Mouse (Mus musculus): Measurements from ENCODE around the gene Cd79b. TPM values are rescaled to one million over a fixed set of nuclear protein-coding genes. Genes with fewer than 3 reads are reported as not detected.

Cd79b gene
- polyA plus RNA-seq, 1 experiment, result 5.1 TPM

DNA sequence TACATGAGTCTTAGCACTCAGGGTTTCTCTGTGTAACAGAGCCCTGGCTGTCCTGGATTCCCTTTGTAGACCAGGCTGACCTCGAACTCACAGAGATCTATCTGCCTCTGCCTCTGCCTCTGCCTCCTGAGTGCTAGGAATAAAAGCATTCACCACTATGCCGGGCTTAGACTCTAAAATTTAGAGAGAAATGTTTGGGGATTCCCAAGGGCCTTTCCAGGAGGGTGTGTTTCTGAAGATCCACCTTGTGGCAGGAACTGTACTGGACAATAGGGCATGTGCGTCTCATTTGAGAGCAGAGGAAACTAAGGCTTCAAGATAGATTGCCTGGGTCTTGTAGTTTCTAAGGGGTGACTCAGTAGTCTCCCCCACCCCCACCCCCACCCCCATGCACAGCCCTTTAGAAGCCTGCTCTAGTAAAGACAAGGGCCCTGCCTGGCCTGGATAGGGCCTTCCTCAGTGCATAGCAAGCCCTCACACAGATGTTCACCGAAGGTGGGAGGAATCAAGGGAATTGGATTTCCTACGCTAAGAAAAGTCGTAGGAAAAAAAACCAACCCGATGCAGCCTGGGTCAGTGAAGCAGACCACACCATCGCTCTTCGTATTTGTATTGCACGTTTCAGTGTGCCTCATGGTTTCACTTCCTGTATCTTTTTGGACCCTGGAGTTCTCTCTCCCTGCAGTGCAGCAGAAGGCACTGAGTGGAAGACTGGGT is 9.1 kb downstream of the Cd79b start:
- H3K4me3 ChIP-seq (ENCODE audit: insufficient read depth, low read length), result no peak overlapping the region
- H3K4me1 ChIP-seq (ENCODE audit: control insufficient read depth, insufficient read depth, low read length), result peaks cover 18% of the 10 kb centered on the region
- no peak for TF ChIP-seq POLR2A (IDR thresholded peaks at IDR 0.05; ENCODE audit: borderline replicate concordance, low read depth, low read length)
- TF ChIP-seq CTCF (IDR thresholded peaks at IDR 0.05; ENCODE audit: low read depth, low read length), result no peak
- H3K27ac ChIP-seq (ENCODE audit: insufficient read depth, low read depth, low read length), result peak overlapping the region; percentile 86

DNA sequence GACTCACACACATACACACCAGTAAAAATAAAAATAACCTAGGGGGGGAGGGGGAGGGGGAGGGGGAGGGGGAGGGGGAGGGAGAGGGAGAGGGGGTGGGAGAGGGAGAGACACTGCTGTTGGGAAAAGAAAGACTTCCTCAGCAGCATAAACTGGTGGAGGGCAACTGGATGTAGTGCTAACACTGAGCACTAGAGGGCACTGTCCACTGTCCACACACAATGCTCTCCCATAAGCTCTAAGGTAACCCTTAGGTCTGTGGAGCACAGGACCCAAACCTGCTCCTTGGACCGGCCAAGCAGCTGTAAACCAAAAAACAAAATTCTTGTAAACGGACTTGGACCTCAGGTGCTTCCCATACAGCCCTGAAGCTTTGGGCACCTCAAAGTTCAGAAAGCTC is 11.9 kb downstream of the Cd79b start:
- Histone ChIP-seq H3K4me3 (ENCODE audit: insufficient read depth, low read length) (no peak overlapping the region), H3K4me1 (ENCODE audit: control insufficient read depth, insufficient read depth, low read length) (peaks cover 18% of the 10 kb centered on the region), H3K27ac (ENCODE audit: insufficient read depth, low read depth, low read length) (no peak overlapping the region)
- TF ChIP-seq POLR2A (IDR thresholded peaks at IDR 0.05; ENCODE audit: borderline replicate concordance, low read depth, low read length) (no peak), CTCF (IDR thresholded peaks at IDR 0.05; ENCODE audit: low read depth, low read length) (peak; percentile 51)

DNA sequence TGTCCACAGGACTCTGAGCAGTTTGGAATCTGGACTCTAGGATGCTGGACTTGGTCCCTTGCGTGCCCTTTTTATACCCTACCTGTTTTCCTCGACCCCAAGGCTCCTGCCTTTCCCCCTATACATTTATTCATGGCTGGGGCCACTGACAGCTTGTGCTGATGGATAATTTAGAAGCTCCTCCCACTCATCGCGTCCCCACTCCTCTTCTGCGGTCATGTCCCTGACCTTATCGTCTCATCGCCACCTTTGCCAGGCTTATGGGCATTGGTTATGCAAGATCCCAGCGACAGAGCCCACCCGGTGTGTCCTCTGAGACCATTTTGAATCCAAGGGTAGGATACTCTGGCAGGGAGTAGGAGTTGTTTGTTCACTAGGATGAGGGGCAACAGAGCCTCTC is 12.8 kb downstream of the Cd79b start, which contains the start of gene Gh:
Gene Gh (minus strand): TSS at position 101 of the 400 bp plus-strand sequence.
- TF ChIP-seq CTCF (IDR thresholded peaks at IDR 0.05; ENCODE audit: low read depth, low read length), result no peak
- no peak for TF ChIP-seq POLR2A (IDR thresholded peaks at IDR 0.05; ENCODE audit: borderline replicate concordance, low read depth, low read length)
- H3K4me1 ChIP-seq (ENCODE audit: control insufficient read depth, insufficient read depth, low read length), result peaks cover 18% of the 10 kb centered on the region
- no peak within 1 kb of the TSS for H3K4me3 ChIP-seq (ENCODE audit: insufficient read depth, low read length)
- no peak within 1 kb of the TSS for H3K27ac ChIP-seq (ENCODE audit: insufficient read depth, low read depth, low read length)

DNA sequence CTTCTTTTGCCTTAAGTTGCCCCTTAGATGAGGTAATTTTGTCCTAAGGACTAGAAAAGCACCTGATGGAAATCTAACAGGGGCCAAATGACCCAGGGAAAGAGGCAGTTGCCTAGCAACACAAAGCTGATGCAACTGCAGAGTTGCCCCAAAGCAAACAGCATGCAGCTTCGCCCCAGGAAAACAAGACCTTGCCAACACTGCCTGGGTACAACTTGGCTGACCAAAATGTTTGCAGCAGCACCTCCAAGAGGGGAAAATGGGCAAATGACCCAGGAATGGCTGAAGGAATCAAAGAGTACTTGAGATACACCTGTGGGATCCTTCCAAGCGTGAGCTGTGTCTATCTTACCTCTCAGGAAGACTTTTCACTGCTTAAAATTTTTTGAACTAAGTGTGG is 22.7 kb downstream of the Cd79b start:
- no peak overlapping the region for H3K27ac ChIP-seq (ENCODE audit: insufficient read depth, low read depth, low read length)
- peaks cover 3% of the 10 kb centered on the region for H3K4me1 ChIP-seq (ENCODE audit: control insufficient read depth, insufficient read depth, low read length)
- TF ChIP-seq POLR2A (IDR thresholded peaks at IDR 0.05; ENCODE audit: borderline replicate concordance, low read depth, low read length) (no peak), CTCF (IDR thresholded peaks at IDR 0.05; ENCODE audit: low read depth, low read length) (no peak)
- H3K4me3 ChIP-seq (ENCODE audit: insufficient read depth, low read length), result no peak overlapping the region

DNA sequence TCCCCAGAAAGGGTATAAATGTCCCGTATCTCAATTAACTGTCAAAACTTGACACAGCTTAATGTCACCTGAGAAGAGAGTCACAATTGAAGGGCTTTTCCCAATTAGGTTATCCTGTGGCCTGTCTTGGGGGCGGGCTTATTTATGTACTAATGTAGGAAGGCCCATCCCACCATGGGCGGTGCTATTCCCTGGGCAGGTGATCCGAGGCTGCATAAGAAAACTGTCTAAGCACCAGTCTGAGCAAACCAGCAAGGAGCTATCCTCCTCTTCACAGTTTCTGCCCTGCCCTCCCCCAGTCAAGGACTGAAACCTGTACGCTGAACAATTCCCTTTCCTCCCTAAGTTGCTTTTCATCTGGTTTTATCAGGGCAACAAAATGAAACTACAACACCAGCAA is 24.2 kb downstream of the Cd79b start:
- TF ChIP-seq POLR2A (IDR thresholded peaks at IDR 0.05; ENCODE audit: borderline replicate concordance, low read depth, low read length) (no peak), CTCF (IDR thresholded peaks at IDR 0.05; ENCODE audit: low read depth, low read length) (no peak)
- no peak overlapping the region for H3K4me3 ChIP-seq (ENCODE audit: insufficient read depth, low read length)
- peaks cover 3% of the 10 kb centered on the region for H3K4me1 ChIP-seq (ENCODE audit: control insufficient read depth, insufficient read depth, low read length)
- no peak overlapping the region for H3K27ac ChIP-seq (ENCODE audit: insufficient read depth, low read depth, low read length)

DNA sequence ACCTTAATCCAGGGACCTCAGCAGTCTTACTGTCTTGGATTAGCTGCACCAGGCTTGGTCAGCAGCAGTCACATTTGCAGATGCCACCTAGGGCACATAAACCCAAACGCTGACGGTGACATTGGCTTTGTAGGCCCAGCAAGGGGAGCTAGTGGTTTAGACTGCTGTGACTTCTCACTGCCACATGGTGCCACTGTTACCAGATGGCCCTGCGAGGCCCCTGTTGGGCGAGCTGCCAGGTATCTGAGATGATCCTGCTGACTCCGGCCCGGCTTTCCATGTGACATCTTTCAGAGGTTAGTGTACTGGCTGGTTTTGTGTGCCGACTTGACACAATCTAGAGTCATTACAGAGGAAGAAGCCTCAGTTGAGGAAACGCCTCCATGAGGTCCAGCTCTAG is 25.2 kb downstream of the Cd79b start:
- TF ChIP-seq CTCF (IDR thresholded peaks at IDR 0.05; ENCODE audit: low read depth, low read length) (no peak), POLR2A (IDR thresholded peaks at IDR 0.05; ENCODE audit: borderline replicate concordance, low read depth, low read length) (no peak)
- Histone ChIP-seq H3K4me1 (ENCODE audit: control insufficient read depth, insufficient read depth, low read length) (peaks cover 5% of the 10 kb centered on the region), H3K27ac (ENCODE audit: insufficient read depth, low read depth, low read length) (peak overlapping the region; percentile 71; the same call in 1 of the 2 replicates), H3K4me3 (ENCODE audit: insufficient read depth, low read length) (no peak overlapping the region)

DNA sequence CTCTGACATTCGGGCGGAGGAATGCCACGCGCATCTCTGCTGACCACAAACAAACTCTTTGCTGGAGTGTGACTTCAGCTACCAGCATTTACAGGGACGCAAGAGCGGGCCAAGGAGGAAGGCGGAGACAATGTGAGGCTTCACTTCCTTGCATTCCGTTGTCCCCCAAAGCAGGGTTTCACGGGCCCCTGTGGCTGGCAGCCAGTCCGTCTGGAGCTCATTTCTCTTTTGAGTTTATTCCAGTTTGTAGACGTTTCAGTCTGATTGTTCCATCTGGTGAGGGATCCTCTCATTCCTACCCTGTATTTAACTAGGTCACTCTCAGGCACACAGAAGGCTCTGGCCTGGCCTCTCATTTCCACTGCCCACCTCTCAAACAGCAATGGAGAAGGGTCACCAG is 27.6 kb downstream of the Cd79b start:
- Histone ChIP-seq H3K4me1 (ENCODE audit: control insufficient read depth, insufficient read depth, low read length) (peaks cover 21% of the 10 kb centered on the region), H3K27ac (ENCODE audit: insufficient read depth, low read depth, low read length) (no peak overlapping the region), H3K4me3 (ENCODE audit: insufficient read depth, low read length) (no peak overlapping the region)
- TF ChIP-seq POLR2A (IDR thresholded peaks at IDR 0.05; ENCODE audit: borderline replicate concordance, low read depth, low read length), result no peak

DNA sequence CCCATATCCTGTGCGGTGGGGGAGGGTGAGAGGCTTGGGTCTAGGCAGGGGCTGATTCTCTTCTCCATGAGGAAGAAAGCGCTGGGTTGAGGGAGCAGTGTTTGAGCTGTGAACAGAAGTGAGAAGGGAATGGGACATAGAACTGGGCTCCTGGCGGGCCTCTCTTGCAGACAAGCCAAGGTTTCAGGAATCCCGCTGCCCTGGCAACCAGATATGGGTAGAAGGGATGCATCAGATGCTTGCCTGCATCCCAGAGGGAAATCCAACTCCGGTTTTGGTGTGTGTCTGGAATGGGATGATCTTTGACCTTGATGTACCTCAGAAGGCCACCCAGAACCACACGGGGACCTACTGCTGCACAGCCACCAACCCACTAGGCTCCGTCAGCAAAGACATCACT is 28.4 kb downstream of the Cd79b start:
- no peak overlapping the region for H3K4me3 ChIP-seq (ENCODE audit: insufficient read depth, low read length)
- no peak for TF ChIP-seq POLR2A (IDR thresholded peaks at IDR 0.05; ENCODE audit: borderline replicate concordance, low read depth, low read length)
- no peak for TF ChIP-seq CTCF (IDR thresholded peaks at IDR 0.05; ENCODE audit: low read depth, low read length)
- H3K27ac ChIP-seq (ENCODE audit: insufficient read depth, low read depth, low read length), result no peak overlapping the region
- peaks cover 24% of the 10 kb centered on the region for H3K4me1 ChIP-seq (ENCODE audit: control insufficient read depth, insufficient read depth, low read length)

DNA sequence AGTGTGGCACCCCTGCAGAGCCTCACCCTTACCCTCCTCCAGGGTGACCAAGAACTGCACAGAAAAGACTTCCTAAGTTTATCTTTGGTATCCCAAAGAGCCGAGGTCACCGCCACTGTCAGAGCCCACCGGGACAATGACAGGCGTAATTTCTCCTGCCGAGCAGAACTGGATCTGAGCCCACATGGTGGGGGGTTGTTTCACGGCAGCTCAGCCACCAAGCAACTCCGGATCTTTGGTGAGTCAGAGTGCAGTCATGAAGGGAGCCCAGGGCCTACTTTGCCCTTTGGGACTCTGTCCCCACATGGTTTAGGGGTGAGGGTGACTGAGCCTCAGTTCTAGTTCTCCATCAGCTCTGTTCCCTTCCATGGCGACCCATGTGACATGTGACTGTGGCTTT is 30.4 kb downstream of the Cd79b start:
- H3K4me1 ChIP-seq (ENCODE audit: control insufficient read depth, insufficient read depth, low read length), result peaks cover 21% of the 10 kb centered on the region
- no peak for TF ChIP-seq POLR2A (IDR thresholded peaks at IDR 0.05; ENCODE audit: borderline replicate concordance, low read depth, low read length)
- TF ChIP-seq CTCF (IDR thresholded peaks at IDR 0.05; ENCODE audit: low read depth, low read length), result no peak
- H3K27ac ChIP-seq (ENCODE audit: insufficient read depth, low read depth, low read length), result no peak overlapping the region
- no peak overlapping the region for H3K4me3 ChIP-seq (ENCODE audit: insufficient read depth, low read length)

DNA sequence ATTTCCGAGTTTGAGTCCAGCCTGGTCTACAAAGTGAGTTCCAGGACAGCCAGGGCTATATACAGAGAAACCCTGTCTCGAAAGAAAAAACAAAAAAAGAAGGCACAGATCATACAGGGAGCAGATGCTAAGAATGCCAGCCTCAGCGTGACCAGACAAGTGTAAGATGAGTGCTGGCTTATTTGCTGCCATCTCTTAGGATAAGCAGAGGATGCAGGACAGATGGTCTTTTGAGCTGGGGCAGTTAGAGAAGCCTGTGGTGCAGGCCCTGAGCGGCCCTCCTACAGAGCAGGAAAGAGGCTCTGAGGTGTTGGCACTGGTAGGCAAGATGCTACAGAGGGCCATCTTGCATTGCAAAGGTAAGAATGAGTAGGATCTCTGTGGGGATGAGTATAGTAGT is 31.2 kb downstream of the Cd79b start:
- H3K27ac ChIP-seq (ENCODE audit: insufficient read depth, low read depth, low read length), result no peak overlapping the region
- TF ChIP-seq CTCF (IDR thresholded peaks at IDR 0.05; ENCODE audit: low read depth, low read length) (no peak), POLR2A (IDR thresholded peaks at IDR 0.05; ENCODE audit: borderline replicate concordance, low read depth, low read length) (no peak)
- no peak overlapping the region for H3K4me3 ChIP-seq (ENCODE audit: insufficient read depth, low read length)
- peaks cover 21% of the 10 kb centered on the region for H3K4me1 ChIP-seq (ENCODE audit: control insufficient read depth, insufficient read depth, low read length)
